Mouse (Mus musculus): ENCODE measurements around the gene Faim2. TPM values are rescaled to one million over a fixed set of nuclear protein-coding genes. Genes with fewer than 3 reads are reported as not detected.

The Faim2 gene
- total and polyA plus RNA-seq, 2 experiments = under 0.01 TPM; not detected in 1

DNA sequence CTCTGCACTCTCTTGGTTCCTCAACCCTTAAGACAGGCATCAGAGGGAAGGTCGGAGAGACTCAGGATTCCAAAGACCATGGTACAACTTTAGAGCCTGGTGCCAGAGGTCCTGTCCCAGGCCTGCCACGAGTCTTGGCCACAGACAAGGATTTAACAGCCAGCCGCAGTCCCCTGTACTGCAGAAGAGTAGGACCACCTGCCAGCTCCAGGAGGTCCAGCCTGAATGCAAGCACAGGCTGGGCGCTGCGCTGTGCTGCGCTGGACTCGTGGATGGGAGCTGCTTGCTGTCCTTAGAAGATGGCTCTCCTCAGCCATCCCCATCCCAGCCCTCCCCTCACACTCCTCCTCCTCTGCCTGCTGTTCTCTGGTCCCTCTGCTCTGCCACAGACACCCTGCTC is 10.2 kb downstream of the Faim2 start:
- Histone ChIP-seq H3K4me1 (ENCODE audit: control insufficient read depth, insufficient read depth, low read length) (no peaks in the 10 kb centered on the region), H3K27me3 (ENCODE audit: control insufficient read depth, insufficient read depth, low read length) (no peaks in the 10 kb centered on the region), H3K4me3 (ENCODE audit: insufficient read depth, low read depth, low read length) (no peak overlapping the region), H3K27ac (replicated peaks; ENCODE audit: insufficient read depth, low read depth, low read length) (no peak overlapping the region), H3K36me3 (ENCODE audit: control insufficient read depth, insufficient read depth, low read length) (no peaks in the 10 kb centered on the region), H3K79me2 (ENCODE audit: control insufficient read depth, insufficient read depth, low read length) (no peaks in the 10 kb centered on the region), H3K9ac (ENCODE audit: low read depth, low read length) (no peak overlapping the region)
- no peak for TF ChIP-seq CTCF (IDR thresholded peaks at IDR 0.05; ENCODE audit: low read depth, low read length)
- TF ChIP-seq POLR2A (IDR thresholded peaks at IDR 0.05; ENCODE audit: extremely low read depth, insufficient read depth, low read length) = no peak
- 76% methylated on average over 7 of the region's 7 CpGs for WGBS
- DNase-seq (ENCODE audit: extremely low read depth, low read depth, low spot score) = no peak

GRCm38 (mm10) chr15:99516715-99517114 is 11.2 kb downstream of the Faim2 start:
- Histone ChIP-seq H3K27me3 (ENCODE audit: control insufficient read depth, insufficient read depth, low read length) (no peaks in the 10 kb centered on the region), H3K4me3 (ENCODE audit: insufficient read depth, low read depth, low read length) (no peak overlapping the region), H3K9ac (ENCODE audit: low read depth, low read length) (no peak overlapping the region), H3K27ac (replicated peaks; ENCODE audit: insufficient read depth, low read depth, low read length) (no peak overlapping the region), H3K79me2 (ENCODE audit: control insufficient read depth, insufficient read depth, low read length) (no peaks in the 10 kb centered on the region), H3K36me3 (ENCODE audit: control insufficient read depth, insufficient read depth, low read length) (no peaks in the 10 kb centered on the region), H3K4me1 (ENCODE audit: control insufficient read depth, insufficient read depth, low read length) (no peaks in the 10 kb centered on the region)
- TF ChIP-seq POLR2A (IDR thresholded peaks at IDR 0.05; ENCODE audit: extremely low read depth, insufficient read depth, low read length) = no peak
- TF ChIP-seq CTCF (IDR thresholded peaks at IDR 0.05; ENCODE audit: low read depth, low read length) = no peak
- 85% methylated on average over 8 of the region's 8 CpGs for WGBS
- no peak for DNase-seq (ENCODE audit: extremely low read depth, low read depth, low spot score)

GRCm38 (mm10) chr15:99511797-99512525 is 16.0 kb downstream of the Faim2 start:
- no peak for DNase-seq (ENCODE audit: extremely low read depth, low read depth, low spot score)
- Histone ChIP-seq H3K4me3 (ENCODE audit: insufficient read depth, low read depth, low read length) (no peak overlapping the region), H3K9ac (ENCODE audit: low read depth, low read length) (no peak overlapping the region), H3K27me3 (ENCODE audit: control insufficient read depth, insufficient read depth, low read length) (no peaks in the 10 kb centered on the region), H3K27ac (replicated peaks; ENCODE audit: insufficient read depth, low read depth, low read length) (no peak overlapping the region), H3K36me3 (ENCODE audit: control insufficient read depth, insufficient read depth, low read length) (no peaks in the 10 kb centered on the region), H3K4me1 (ENCODE audit: control insufficient read depth, insufficient read depth, low read length) (no peaks in the 10 kb centered on the region), H3K79me2 (ENCODE audit: control insufficient read depth, insufficient read depth, low read length) (no peaks in the 10 kb centered on the region)
- WGBS = 88% methylated on average over 15 of the region's 15 CpGs
- TF ChIP-seq CTCF (IDR thresholded peaks at IDR 0.05; ENCODE audit: low read depth, low read length) (no peak), POLR2A (IDR thresholded peaks at IDR 0.05; ENCODE audit: extremely low read depth, insufficient read depth, low read length) (no peak)

- Histone ChIP-seq H3K4me3 (ENCODE audit: insufficient read depth, low read depth, low read length) (no peak overlapping the region), H3K79me2 (ENCODE audit: control insufficient read depth, insufficient read depth, low read length) (no peaks in the 10 kb centered on the region), H3K27me3 (ENCODE audit: control insufficient read depth, insufficient read depth, low read length) (no peaks in the 10 kb centered on the region), H3K36me3 (ENCODE audit: control insufficient read depth, insufficient read depth, low read length) (no peaks in the 10 kb centered on the region), H3K4me1 (ENCODE audit: control insufficient read depth, insufficient read depth, low read length) (no peaks in the 10 kb centered on the region), H3K27ac (replicated peaks; ENCODE audit: insufficient read depth, low read depth, low read length) (no peak overlapping the region), H3K9ac (ENCODE audit: low read depth, low read length) (no peak overlapping the region)
- 80% methylated on average over 3 of the region's 3 CpGs for WGBS
- TF ChIP-seq CTCF (IDR thresholded peaks at IDR 0.05; ENCODE audit: low read depth, low read length) (no peak), POLR2A (IDR thresholded peaks at IDR 0.05; ENCODE audit: extremely low read depth, insufficient read depth, low read length) (no peak)
- no peak for DNase-seq (ENCODE audit: extremely low read depth, low read depth, low spot score)
Observed at GRCm38 (mm10) chr15:99510621-99511020, 17.3 kb downstream of the Faim2 start.

DNA sequence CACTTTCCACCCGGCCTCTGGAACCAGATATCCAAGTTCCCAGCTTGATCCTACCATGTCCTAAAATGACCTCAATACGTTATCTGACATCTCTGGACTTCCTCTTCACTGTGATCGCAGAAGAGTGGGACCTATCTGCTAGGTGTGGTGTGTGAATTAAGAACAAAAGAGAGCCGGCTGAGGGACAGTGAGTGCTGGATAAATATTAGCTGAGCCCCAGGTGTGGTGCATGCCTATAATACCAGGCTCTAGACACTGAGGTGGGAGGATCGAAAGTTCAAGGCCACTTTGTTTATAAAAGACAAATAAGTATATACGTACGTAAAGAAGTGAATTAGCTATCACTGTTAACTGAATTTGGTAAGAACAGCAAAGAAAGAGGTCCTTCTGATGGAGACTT is 18.1 kb downstream of the Faim2 start:
- H3K4me1 ChIP-seq (ENCODE audit: control insufficient read depth, insufficient read depth, low read length) = no peaks in the 10 kb centered on the region
- no peak for DNase-seq (ENCODE audit: extremely low read depth, low read depth, low spot score)
- H3K27me3 ChIP-seq (ENCODE audit: control insufficient read depth, insufficient read depth, low read length) = no peaks in the 10 kb centered on the region
- H3K4me3 ChIP-seq (ENCODE audit: insufficient read depth, low read depth, low read length) = no peak overlapping the region
- no peaks in the 10 kb centered on the region for H3K79me2 ChIP-seq (ENCODE audit: control insufficient read depth, insufficient read depth, low read length)
- 40% methylated on average over 7 of the region's 7 CpGs for WGBS
- no peak for TF ChIP-seq CTCF (IDR thresholded peaks at IDR 0.05; ENCODE audit: low read depth, low read length)
- TF ChIP-seq POLR2A (IDR thresholded peaks at IDR 0.05; ENCODE audit: extremely low read depth, insufficient read depth, low read length) = no peak
- no peak overlapping the region for H3K27ac ChIP-seq (replicated peaks; ENCODE audit: insufficient read depth, low read depth, low read length)
- H3K36me3 ChIP-seq (ENCODE audit: control insufficient read depth, insufficient read depth, low read length) = no peaks in the 10 kb centered on the region
- H3K9ac ChIP-seq (ENCODE audit: low read depth, low read length) = no peak overlapping the region

DNA sequence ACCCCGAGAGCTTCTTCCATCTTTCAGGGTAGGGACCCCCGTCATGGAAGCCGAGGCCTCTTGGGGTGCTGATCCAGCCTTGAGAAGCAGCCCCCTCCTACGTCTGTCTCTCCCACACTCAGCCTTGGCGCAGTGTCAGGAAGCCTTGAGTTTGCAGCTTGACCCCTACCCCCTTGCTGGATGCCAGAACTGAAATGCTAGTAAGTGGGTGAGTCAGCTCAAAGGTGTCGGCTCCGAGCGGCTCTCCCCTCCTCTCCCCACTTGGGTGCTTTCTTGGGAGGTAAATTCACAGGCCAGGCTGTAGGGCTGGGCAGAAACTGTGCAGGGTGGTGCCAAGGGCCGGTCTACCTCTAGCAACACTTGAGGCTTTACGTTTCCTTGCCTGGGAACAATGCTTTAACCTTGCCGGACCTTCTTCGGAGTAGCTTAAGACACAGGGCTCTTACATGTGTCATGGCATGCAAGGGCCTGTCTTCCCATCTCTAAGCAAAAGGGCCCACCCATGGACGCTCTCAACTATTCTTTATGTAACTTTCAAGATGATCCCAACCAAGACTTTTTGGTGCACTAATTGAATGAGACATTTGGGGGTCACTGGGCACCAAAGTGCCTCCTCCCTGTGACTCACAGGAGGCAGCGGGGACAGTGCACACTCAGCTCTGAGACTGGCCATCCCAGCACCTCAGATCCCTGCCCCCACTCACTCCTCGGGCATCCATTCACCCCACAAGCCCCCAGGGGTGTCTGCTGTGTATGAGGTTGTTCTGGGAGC is 22.5 kb downstream of the Faim2 start:
- Histone ChIP-seq H3K9ac (ENCODE audit: low read depth, low read length) (no peak overlapping the region), H3K27ac (replicated peaks; ENCODE audit: insufficient read depth, low read depth, low read length) (no peak overlapping the region), H3K4me1 (ENCODE audit: control insufficient read depth, insufficient read depth, low read length) (no peaks in the 10 kb centered on the region; the same call in 1 of the 2 replicates), H3K36me3 (ENCODE audit: control insufficient read depth, insufficient read depth, low read length) (no peaks in the 10 kb centered on the region), H3K79me2 (ENCODE audit: control insufficient read depth, insufficient read depth, low read length) (no peaks in the 10 kb centered on the region), H3K4me3 (ENCODE audit: insufficient read depth, low read depth, low read length) (no peak overlapping the region), H3K27me3 (ENCODE audit: control insufficient read depth, insufficient read depth, low read length) (no peaks in the 10 kb centered on the region)
- 81% methylated on average over 15 of the region's 15 CpGs for WGBS
- TF ChIP-seq POLR2A (IDR thresholded peaks at IDR 0.05; ENCODE audit: extremely low read depth, insufficient read depth, low read length) (no peak), CTCF (IDR thresholded peaks at IDR 0.05; ENCODE audit: low read depth, low read length) (no peak)
- DNase-seq (ENCODE audit: extremely low read depth, low read depth, low spot score) = no peak
